Mouse (Mus musculus) bone marrow, adult 2 months (tissue): ENCODE measurements at regions not wholly inside any gene's neighbourhood (a gene's known extent, or its start where the extent isn't known, plus 50 kb on each side); places are given as distances from the start of the nearest gene placed in this dataset.

Experiments used
- CTCF ChIP-seq: fragments of 200-500 bp; IDR thresholded peaks from 2 replicates; pipeline ENCODE4 v1.5.1; 2011; ENCODE audit warnings: low read length, control low read depth; ENCODE audit not compliant: control insufficient read depth, insufficient read depth
- POLR2A ChIP-seq: fragments of 200-500 bp; IDR thresholded peaks from 2 replicates; pipeline ENCODE4 v1.6.1; 2011; ENCODE audit warnings: low read depth, mild to moderate bottlenecking, control low read depth, low read length, borderline replicate concordance; ENCODE audit not compliant: control insufficient read depth

DNA sequence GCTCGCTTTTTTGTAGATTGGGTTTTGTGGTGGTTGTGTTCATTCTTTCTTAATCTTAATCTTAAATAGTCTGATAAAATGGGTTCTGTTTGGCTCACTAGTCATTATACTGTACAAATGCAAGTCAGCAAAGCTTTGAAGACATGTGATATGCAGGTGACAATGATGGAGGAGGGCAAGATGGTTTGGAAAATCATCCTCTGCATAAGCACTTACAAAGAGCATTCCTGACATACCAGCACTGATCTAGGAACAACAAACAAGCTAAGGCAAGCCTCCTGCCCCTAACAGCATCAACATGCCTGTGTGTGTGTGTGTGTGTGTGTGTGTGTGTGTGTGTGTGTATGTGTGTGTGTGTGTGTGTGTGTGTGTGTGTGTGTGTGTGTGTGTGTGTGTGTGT lies 514.3 kb downstream of the Tmem38b start:
- TF ChIP-seq CTCF (no peak), POLR2A (no peak)
